Mouse (Mus musculus) right cerebral cortex, postnatal 14 days (tissue): ENCODE measurements at regions not wholly inside any gene's neighbourhood (a gene's known extent, or its start where the extent isn't known, plus 50 kb on each side); places are given as distances from the start of the nearest gene placed in this dataset.
"Not testable (repeated sequence)": the region's sequence is repeated elsewhere in the genome, so short reads cannot be mapped to it uniquely, and the experiment has no call there.

Experiments used
- DNase-seq: peaks from one replicate; pipeline ENCODE4 v3.0.0; 2022

- peak; percentile 41 for DNase-seq
Observed at GRCm38 (mm10) chr11:114483823-114484667, 184.3 kb upstream of the Rpl38 start.

DNA sequence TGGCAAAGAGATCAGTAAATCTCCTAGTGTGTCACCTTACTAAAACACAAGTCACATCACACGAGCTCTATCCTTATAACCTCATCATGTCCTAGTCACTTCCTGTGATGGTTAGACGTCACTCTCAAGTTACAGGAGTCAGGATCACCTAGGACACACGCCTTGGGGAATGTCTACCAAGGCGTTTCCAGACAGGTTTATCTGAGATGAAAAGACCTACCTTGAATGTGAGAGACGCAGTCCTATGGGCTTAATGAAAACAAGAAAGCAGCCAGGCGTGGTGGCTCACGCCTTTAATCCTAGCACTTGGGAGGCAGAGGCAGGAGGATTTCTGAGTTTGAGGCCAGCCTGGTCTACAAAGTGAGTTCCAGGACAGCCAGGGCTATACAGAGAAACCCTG lies 185.0 kb upstream of the Rpl38 start:
- not testable (repeated sequence) for DNase-seq

DNA sequence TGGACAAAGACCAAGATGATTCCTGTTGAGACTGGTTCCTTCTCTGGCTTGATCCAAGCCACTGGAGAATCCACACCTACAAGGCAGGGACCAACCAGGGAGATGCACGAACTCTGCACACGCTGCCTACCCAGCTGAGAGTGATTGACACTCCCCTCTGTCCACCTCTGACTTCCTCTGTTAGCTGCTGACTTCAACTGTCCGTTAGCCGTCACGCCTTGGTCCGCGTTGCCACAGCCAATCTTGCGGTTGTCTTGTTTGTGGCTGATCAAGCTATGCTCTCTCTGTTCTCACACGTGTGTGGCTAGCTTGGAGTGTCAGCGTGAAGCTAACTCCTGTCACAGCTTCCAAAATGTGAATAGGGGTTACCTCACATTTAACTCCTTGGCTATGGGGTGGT lies 186.3 kb upstream of the Rpl38 start:
- DNase-seq: no peak

- DNase-seq: no peak
Observed at GRCm38 (mm10) chr11:114481037-114481436, 187.3 kb upstream of the Rpl38 start.

- DNase-seq: peak; percentile 39
Observed at GRCm38 (mm10) chr11:114480119-114480540, 188.2 kb upstream of the Rpl38 start.

GRCm38 (mm10) chr11:114478736-114479135 lies 189.6 kb upstream of the Rpl38 start:
- DNase-seq: no peak

- DNase-seq: no peak
Observed at GRCm38 (mm10) chr11:114477365-114477764, 191.0 kb upstream of the Rpl38 start.

DNA sequence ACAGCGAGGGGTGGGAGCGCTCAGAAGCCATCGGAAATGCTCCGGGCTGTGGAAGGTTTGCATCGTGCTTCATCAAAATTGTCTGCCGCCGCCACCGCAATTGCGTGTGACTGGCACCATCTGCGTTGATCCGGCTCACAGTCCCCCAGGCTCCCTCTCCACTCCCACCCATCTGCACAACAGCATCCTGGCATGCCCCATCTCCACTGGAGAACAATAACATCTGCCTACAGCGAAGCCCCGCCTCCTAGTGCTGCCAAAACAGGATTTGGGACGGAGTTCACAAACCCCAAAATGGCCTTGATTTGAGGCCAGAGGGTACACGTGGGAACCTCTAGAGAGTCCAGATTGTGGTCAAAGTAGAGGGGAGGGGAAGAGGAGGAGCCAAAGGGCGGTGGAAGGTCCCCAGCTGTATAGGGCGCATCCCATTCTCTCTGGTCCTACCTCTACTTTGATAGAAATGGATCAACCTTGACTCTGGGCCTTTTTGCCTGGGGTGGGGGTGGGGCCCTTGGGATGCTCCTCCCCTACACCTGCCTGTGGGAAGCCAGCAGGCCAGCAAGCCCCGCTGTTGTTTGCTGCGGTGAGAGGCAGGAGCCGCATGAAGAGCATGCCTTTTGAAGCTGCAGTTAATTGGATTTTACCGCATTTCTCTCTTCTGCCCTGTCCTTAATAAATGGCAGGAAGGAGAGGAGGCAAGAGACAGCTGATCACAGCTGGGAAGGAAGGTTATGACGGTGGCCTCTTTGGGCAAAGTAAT lies 195.6 kb upstream of the Rpl38 start:
- DNase-seq: peak; percentile 29

GRCm38 (mm10) chr11:114468394-114468793 lies 199.9 kb upstream of the Rpl38 start:
- peak; percentile 72 for DNase-seq

- DNase-seq: peak; percentile 38
Observed at GRCm38 (mm10) chr11:114467803-114468202, 200.5 kb upstream of the Rpl38 start.

- no peak for DNase-seq
Observed at GRCm38 (mm10) chr11:114465486-114465885, 202.8 kb upstream of the Rpl38 start.

DNA sequence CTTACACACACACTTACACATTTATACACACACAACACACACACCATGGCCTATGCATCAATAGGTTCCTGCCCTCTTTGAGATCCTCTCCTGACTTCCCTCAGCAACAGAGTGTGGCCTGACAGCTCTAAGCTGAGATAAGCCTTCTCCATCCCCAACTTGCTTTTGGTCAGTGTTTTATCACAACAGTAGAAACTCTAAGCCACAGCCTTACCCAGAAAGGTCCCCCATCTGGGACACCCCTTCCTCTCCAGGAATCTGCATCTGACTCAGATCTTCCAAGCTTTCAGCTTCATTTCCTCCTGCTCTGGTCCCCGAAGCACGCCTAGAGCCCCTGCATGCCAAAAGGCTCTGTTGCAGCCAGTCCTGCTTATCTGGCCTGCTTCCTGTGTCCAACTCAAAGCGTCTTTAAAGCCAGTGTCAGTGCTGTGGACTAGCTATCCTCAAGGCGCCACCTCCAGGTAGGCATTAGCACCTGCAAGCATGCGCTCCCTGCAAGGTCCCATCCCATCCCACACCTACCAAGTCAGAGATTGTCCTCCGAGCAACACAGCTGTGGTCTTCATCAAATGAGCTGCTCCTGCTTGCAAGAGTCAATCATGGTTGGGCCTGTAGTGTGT lies 205.5 kb upstream of the Rpl38 start:
- DNase-seq: peak; percentile 41

GRCm38 (mm10) chr11:114454876-114455330 lies 213.4 kb upstream of the Rpl38 start:
- DNase-seq: no peak

DNA sequence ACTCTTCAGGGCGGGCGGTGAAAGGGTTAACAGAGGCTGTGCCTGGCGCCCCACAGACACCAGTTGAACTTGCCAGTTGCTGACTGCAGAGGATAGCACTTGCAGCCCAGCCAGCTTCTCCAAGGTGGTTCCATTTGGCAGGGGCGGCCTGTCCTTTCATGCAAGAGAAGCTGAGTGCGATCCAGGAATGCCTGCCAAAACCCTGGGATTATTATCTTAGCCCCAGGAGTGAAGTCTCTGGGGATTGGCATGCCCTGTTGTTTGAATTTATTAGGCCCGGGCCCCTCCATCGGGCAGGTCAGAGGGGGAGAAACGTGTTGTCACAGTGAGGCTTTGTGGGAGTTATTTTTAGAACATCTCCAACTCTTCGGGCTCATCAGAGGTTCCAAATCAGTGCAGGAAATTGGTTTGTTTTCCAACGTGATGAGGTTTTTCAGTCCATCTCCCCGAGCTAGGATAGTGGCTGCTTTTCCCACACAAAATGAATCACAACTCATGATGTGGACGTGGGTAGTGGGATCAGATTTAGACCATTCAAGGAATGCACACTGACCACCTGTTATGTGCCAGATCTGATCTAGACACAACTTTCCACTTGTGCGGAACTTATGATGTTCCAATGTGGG lies 219.4 kb upstream of the Rpl38 start:
- DNase-seq: peak; percentile 64

DNA sequence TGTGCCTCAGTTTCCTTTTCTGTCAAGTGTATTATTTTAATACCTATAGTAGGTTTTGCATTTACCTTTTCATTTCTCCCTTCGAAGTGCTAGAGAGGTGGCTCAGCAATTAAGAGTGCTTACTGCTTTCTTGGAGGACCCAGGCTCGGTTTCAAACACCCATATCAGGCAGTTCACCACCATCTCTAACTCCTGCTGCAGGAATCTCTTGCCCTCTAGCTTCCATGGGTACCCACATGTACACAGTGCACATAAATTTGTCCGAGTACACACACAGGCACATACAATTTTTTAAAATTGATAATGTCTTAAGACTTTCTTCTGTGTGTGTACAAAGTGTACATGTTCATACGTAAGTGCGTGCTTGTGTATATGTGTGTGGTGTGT lies 220.9 kb upstream of the Rpl38 start:
- no peak for DNase-seq

- DNase-seq: no peak
Observed at GRCm38 (mm10) chr11:114446617-114447460, 221.5 kb upstream of the Rpl38 start.

- no peak for DNase-seq
Observed at GRCm38 (mm10) chr11:114446075-114446616, 222.2 kb upstream of the Rpl38 start.

- no peak for DNase-seq
Observed at GRCm38 (mm10) chr11:114444211-114444610, 224.1 kb upstream of the Rpl38 start.

GRCm38 (mm10) chr11:114443444-114443843 lies 224.9 kb upstream of the Rpl38 start:
- DNase-seq: no peak

DNA sequence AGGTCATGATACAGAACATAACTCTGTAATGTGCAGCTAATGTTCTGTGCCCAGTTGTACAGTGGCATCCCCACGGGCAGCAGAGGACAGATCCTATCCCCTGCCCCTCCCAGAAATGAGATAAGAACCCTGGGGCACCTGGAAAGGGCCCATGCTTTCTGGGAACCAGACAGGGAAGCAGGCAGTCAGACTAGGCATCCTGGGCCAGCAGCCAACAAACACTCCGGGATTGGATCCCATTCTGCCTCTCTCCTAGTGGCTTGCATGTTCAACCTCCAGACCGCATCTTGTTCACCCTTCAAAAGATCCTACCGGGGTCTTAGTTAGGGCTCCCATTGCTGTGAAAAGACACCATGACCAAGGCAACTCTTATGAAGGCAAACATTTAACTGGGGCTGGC lies 229.0 kb upstream of the Rpl38 start:
- DNase-seq: no peak

- no peak for DNase-seq
Observed at GRCm38 (mm10) chr11:114435788-114436187, 232.5 kb upstream of the Rpl38 start.

GRCm38 (mm10) chr11:114433561-114433960 lies 234.8 kb upstream of the Rpl38 start:
- DNase-seq: no peak
